12 mouse cellular contexts compared by ENCODE assay signal in the genomic region with DNA sequence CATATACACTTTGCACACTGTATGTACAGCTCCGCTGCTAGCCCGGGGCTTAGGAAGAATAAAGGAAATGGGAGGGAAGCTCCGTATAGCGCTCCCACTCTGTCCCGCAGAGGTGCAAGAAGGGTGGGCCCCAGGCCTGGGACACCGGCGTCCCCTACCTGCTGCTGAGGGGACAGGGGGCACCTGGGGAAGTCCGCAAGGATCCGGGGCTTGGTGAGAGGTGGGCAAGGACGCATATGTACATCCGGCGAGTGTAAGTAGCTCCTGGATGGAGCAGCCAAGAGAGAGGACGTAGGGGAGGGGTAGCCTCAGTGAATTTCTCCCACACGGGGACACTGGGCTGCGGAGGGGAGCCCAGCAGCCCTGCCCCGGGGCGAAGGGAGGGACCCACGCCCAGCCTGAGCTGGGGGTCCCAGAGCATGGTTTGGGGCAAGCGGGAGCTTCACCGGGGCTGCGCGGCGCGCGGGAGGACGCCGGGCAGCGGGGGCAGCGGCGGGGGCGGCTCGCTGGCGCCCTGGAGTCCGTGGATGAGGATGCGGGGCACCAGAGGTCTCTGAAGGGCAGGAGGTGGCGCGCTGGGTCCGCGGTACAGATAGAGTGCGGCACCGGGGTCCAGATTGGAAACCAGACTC. TPM values are rescaled to one million over a fixed set of nuclear protein-coding genes. Genes with fewer than 3 reads are reported as not detected.
DNase-seq lines count a peak whose midpoint lies in the region; ATAC-seq and TF ChIP-seq lines count a peak whose summit lies in the region.
"Had no signal": no experiment of that assay in that cellular context is flagged by ENCODE, and none has a peak within 500 bp of the region (broad histone marks: within the 10 kb centered on the region; RNA-seq: fewer than 3 reads in every experiment).

No protein-coding gene starts in this region.

- H3K9ac ChIP-seq in forebrain, embryonic 13.5 days: no peak overlapping the region
- H3K9ac ChIP-seq in liver, embryonic 13.5 days: no peak overlapping the region

- H3K27me3 ChIP-seq in heart, embryonic 10.5 days (ENCODE audit: insufficient read depth, poor library complexity, severe bottlenecking): peaks cover 92% of the 10 kb centered on the region
- peaks cover 65% of the 10 kb centered on the region for H3K27me3 ChIP-seq in E14TG2a.4 (ENCODE audit: insufficient read depth, low read length)
- H3K27me3 ChIP-seq in forebrain, embryonic 13.5 days: peaks cover 100% of the 10 kb centered on the region
- H3K27me3 ChIP-seq in liver, embryonic 13.5 days: peaks cover 80% of the 10 kb centered on the region

- DNase-seq in heart, embryonic 10.5 days (ENCODE audit: low spot score): no peak
- no peak for DNase-seq in heart, postnatal 25 days (ENCODE audit: low spot score)
- no peak for DNase-seq in liver, embryonic 13.5 days
- DNase-seq in left cerebral cortex, postnatal 4 days: no peak
- no peak for DNase-seq in adrenal gland, postnatal 14 days
- no peak for DNase-seq in urinary bladder, postnatal 36 days (ENCODE audit: low spot score in 2 of 2)
- DNase-seq: lung, postnatal 36 days had no signal

- intact Hi-C loops in heart, postnatal 25 days (cut with DNase I): no loop called here
- intact Hi-C loops in left cerebral cortex, postnatal 4 days (cut with DNase I): no loop called here

- no peak overlapping the region for H3K27ac ChIP-seq in heart, embryonic 10.5 days
- H3K27ac ChIP-seq in forebrain, embryonic 13.5 days: no peak overlapping the region
- H3K27ac ChIP-seq in liver, embryonic 13.5 days: no peak overlapping the region

- H3K4me1 ChIP-seq in heart, embryonic 10.5 days: peaks cover 22% of the 10 kb centered on the region
- H3K4me1 ChIP-seq in E14TG2a.4 (replicated peaks; ENCODE audit: low read depth, low read length): peaks cover 56% of the 10 kb centered on the region
- H3K4me1 ChIP-seq in forebrain, embryonic 13.5 days: peaks cover 42% of the 10 kb centered on the region
- peaks cover 9% of the 10 kb centered on the region; the same call in 1 of the 2 replicates for H3K4me1 ChIP-seq in liver, embryonic 13.5 days (replicated peaks)

- no peak for TF ChIP-seq CTCF in E14TG2a.4 (conservative IDR thresholded peaks at IDR 0.05; ENCODE audit: low read length)

- peak overlapping the region; percentile 52 for H3K4me3 ChIP-seq in heart, embryonic 10.5 days
- H3K4me3 ChIP-seq in E14TG2a.4 (replicated peaks; ENCODE audit: low read length): peak overlapping the region; percentile 68
- peak overlapping the region; percentile 19; the same call in 1 of the 2 replicates for H3K4me3 ChIP-seq in forebrain, embryonic 13.5 days
- H3K4me3 ChIP-seq in liver, embryonic 13.5 days (replicated peaks): no peak overlapping the region; the same call in 1 of the 2 replicates

- no peaks in the 10 kb centered on the region for H3K9me3 ChIP-seq in heart, embryonic 10.5 days
- 0 out of 2 replicates have a peak, but pooled peaks cover 2% of the 10 kb centered on the region for H3K9me3 ChIP-seq in E14TG2a.4 (ENCODE audit: low read length)
- H3K9me3 ChIP-seq in forebrain, embryonic 13.5 days (replicated peaks): no peaks in the 10 kb centered on the region
- no peaks in the 10 kb centered on the region for H3K9me3 ChIP-seq in liver, embryonic 13.5 days (replicated peaks)

- H3K36me3 ChIP-seq in heart, embryonic 10.5 days: peaks cover 19% of the 10 kb centered on the region
- peaks cover 25% of the 10 kb centered on the region for H3K36me3 ChIP-seq in E14TG2a.4 (ENCODE audit: insufficient read depth, low read length)
- H3K36me3 ChIP-seq in forebrain, embryonic 13.5 days (ENCODE audit: poor library complexity, severe bottlenecking): peaks cover 12% of the 10 kb centered on the region
- peaks cover 15% of the 10 kb centered on the region for H3K36me3 ChIP-seq in liver, embryonic 13.5 days

- peak overlapping the region; percentile 5; the same call in 1 of the 2 replicates for H3K4me2 ChIP-seq in forebrain, embryonic 13.5 days
- H3K4me2 ChIP-seq in liver, embryonic 13.5 days: peak overlapping the region; percentile 8; the same call in 1 of the 2 replicates

- 1% methylated on average over 41 of the region's 41 CpGs for WGBS in heart, embryonic 10.5 days
- 2% methylated on average over 41 of the region's 41 CpGs for WGBS in forebrain, embryonic 13.5 days
- 2% methylated on average over 41 of the region's 41 CpGs for WGBS in liver, embryonic 13.5 days (ENCODE audit: insufficient replicate concordance)

- no peak for ATAC-seq in forebrain, embryonic 13.5 days
- ATAC-seq in liver, embryonic 13.5 days (ENCODE audit: low read depth): no peak
- ATAC-seq: activated CD4-positive, CD25-positive, alpha-beta regulatory T cell, adult 4 months had no signal

RNA-seq across cellular contexts. Expression of gene Barhl1, which starts 7.2 kb away (rescaled TPM):
- not detected in 2 replicates for polyA plus RNA-seq in heart, embryonic 10.5 days (2016; fragmentation: Nextera tagmentation; extraction: Ambion mirVana)
- not detected for total RNA-seq in heart, postnatal 25 days (2021)
- 1.3 and 4.4 TPM in 2 replicates for polyA plus RNA-seq in forebrain, embryonic 13.5 days (2015; fragmentation: Nextera tagmentation; extraction: Ambion mirVana)
- not detected in 2 replicates for polyA plus RNA-seq in liver, embryonic 13.5 days (2015; fragmentation: Nextera tagmentation; extraction: Ambion mirVana)
- total RNA-seq in left cerebral cortex, postnatal 4 days (2021): under 1 TPM; 0.20 to 0.34 TPM
- total RNA-seq in adrenal gland, postnatal 14 days (2021): 0.26 TPM in 1 of 2 replicates, not detected in the other
- total RNA-seq: layer of hippocampus, adult 8-10 months had no signal
- polyA plus RNA-seq: activated CD4-positive, CD25-positive, alpha-beta regulatory T cell, adult 4 months; stomach, embryonic 16.5 days had no signal
